Mouse (Mus musculus) thymus, postnatal 14 days (tissue): Measurements from ENCODE around the gene Ano1.
A peak's percentile ranks its signal among the peaks of the same experiment; 100 is the strongest.

ENCODE experiments used
- DNase-seq: peaks from one replicate; pipeline ENCODE4 v3.0.0; 2021

Ano1 gene

GRCm38 (mm10) chr7:144751833-144752232 is at the start of gene Ano1:
TSS of gene Ano1 (minus strand) at chr7:144751974.
- no peak for DNase-seq

GRCm38 (mm10) chr7:144798471-144798870 is 46.7 kb upstream of the Ano1 start:
- no peak for DNase-seq

- no peak for DNase-seq
Measured at GRCm38 (mm10) chr7:144796986-144797735, 45.4 kb upstream of the Ano1 start.

GRCm38 (mm10) chr7:144795976-144796474 is 44.3 kb upstream of the Ano1 start:
- DNase-seq, result no peak

GRCm38 (mm10) chr7:144793296-144793695 is 41.5 kb upstream of the Ano1 start:
- DNase-seq, result no peak

- DNase-seq, result no peak
Measured at GRCm38 (mm10) chr7:144791426-144791825, 39.7 kb upstream of the Ano1 start.

GRCm38 (mm10) chr7:144789601-144790556 is 38.1 kb upstream of the Ano1 start:
- DNase-seq, result peak; percentile 23

- no peak for DNase-seq
Measured at GRCm38 (mm10) chr7:144788631-144789030, 36.9 kb upstream of the Ano1 start.

GRCm38 (mm10) chr7:144787501-144787900 is 35.7 kb upstream of the Ano1 start:
- no peak for DNase-seq

- DNase-seq, result no peak
Measured at GRCm38 (mm10) chr7:144786571-144786970, 34.8 kb upstream of the Ano1 start.

- no peak for DNase-seq
Measured at GRCm38 (mm10) chr7:144784176-144784575, 32.4 kb upstream of the Ano1 start.

GRCm38 (mm10) chr7:144782402-144782801 is 30.6 kb upstream of the Ano1 start:
- no peak for DNase-seq

GRCm38 (mm10) chr7:144781337-144781736 is 29.6 kb upstream of the Ano1 start:
- DNase-seq, result no peak

GRCm38 (mm10) chr7:144780190-144780589 is 28.4 kb upstream of the Ano1 start:
- no peak for DNase-seq

- DNase-seq, result no peak
Measured at GRCm38 (mm10) chr7:144779691-144780090, 27.9 kb upstream of the Ano1 start.

- no peak for DNase-seq
Measured at GRCm38 (mm10) chr7:144777805-144778204, 26.0 kb upstream of the Ano1 start.

GRCm38 (mm10) chr7:144775804-144776447 is 24.2 kb upstream of the Ano1 start:
- peak; percentile 69 for DNase-seq

GRCm38 (mm10) chr7:144775214-144775613 is 23.4 kb upstream of the Ano1 start:
- no peak for DNase-seq

- no peak for DNase-seq
Measured at GRCm38 (mm10) chr7:144774283-144774682, 22.5 kb upstream of the Ano1 start.

- DNase-seq, result no peak
Measured at GRCm38 (mm10) chr7:144770116-144770515, 18.3 kb upstream of the Ano1 start.

GRCm38 (mm10) chr7:144769434-144770080 is 17.8 kb upstream of the Ano1 start:
- DNase-seq, result no peak

GRCm38 (mm10) chr7:144768845-144769244 is 17.1 kb upstream of the Ano1 start:
- DNase-seq, result no peak
